Mouse (Mus musculus) MEL (cell line): ENCODE measurements around the gene Kctd11. TPM values are rescaled to one million over a fixed set of nuclear protein-coding genes. Genes with fewer than 3 reads are reported as not detected.
"Not testable (repeated sequence)": the region's sequence is repeated elsewhere in the genome, so short reads cannot be mapped to it uniquely, and the experiment has no call there.

ENCODE experiments used
- DNase-seq: peaks from one replicate; pipeline ENCODE4 v3.0.0; 2011; ENCODE audit warnings: low read depth, low spot score
- H3K27ac ChIP-seq: 2 replicates; pipeline ENCODE4 v1.5.1; 2012; ENCODE audit warnings: low read depth, mild to moderate bottlenecking, control low read depth, low read length, moderate library complexity; ENCODE audit not compliant: control insufficient read depth
- H3K27me3 ChIP-seq, 2 experiments: fragments of 150-350 bp in 1 of 2; sonication (generic) in 1 of 2; 2 replicates each; pipeline ENCODE4 v1.6.1; 2012; ENCODE audit warnings: low read length in 2 of 2, mild to moderate bottlenecking in 2 of 2, improper control_type of control experiment in 1 of 2, moderate library complexity in 1 of 2; ENCODE audit not compliant: insufficient read depth in 2 of 2, control insufficient read depth in 1 of 2
- H3K36me3 ChIP-seq, 2 experiments: 2 replicates each; pipeline ENCODE4 v1.6.1; 2012 to 2014; ENCODE audit warnings: low read length in 2 of 2, improper control_type of control experiment in 1 of 2, inconsistent platforms in 1 of 2, mild to moderate bottlenecking in 1 of 2; ENCODE audit not compliant: insufficient read depth in 2 of 2, control insufficient read depth in 1 of 2
- H3K4me1 ChIP-seq, 2 experiments: fragments of 150-350 bp in 1 of 2; sonication (generic) in 1 of 2; 2 replicates each; pipeline ENCODE4 v1.6.1; 2012; ENCODE audit warnings: low read length in 2 of 2, improper control_type of control experiment in 1 of 2, mild to moderate bottlenecking in 1 of 2; ENCODE audit not compliant: insufficient read depth in 2 of 2, control insufficient read depth in 1 of 2
- H3K4me3 ChIP-seq, 2 experiments: fragments of 150-350 bp in 1 of 2; sonication (generic) in 1 of 2; 2 replicates each; pipeline ENCODE4 v1.5.1; 2012; ENCODE audit warnings: low read depth in 2 of 2, low read length in 2 of 2, mild to moderate bottlenecking in 2 of 2, moderate library complexity in 2 of 2, control low read depth in 1 of 2, improper control_type of control experiment in 1 of 2; ENCODE audit not compliant: control insufficient read depth in 1 of 2, insufficient read depth in 1 of 2
- H3K79me2 ChIP-seq: 2 replicates; pipeline ENCODE4 v1.6.1; 2012; ENCODE audit warnings: mild to moderate bottlenecking, low read length, moderate library complexity; ENCODE audit not compliant: control insufficient read depth, poor library complexity, insufficient read depth
- H3K9ac ChIP-seq: 2 replicates; pipeline ENCODE4 v1.6.1; 2012; ENCODE audit warnings: low read depth, mild to moderate bottlenecking, control low read depth, low read length, moderate library complexity; ENCODE audit not compliant: control insufficient read depth, poor library complexity, severe bottlenecking
- H3K9me3 ChIP-seq: fragments of 150-350 bp; sonication (generic); replicated peaks from 2 replicates; pipeline ENCODE4 v1.6.1; 2012; ENCODE audit warnings: mild to moderate bottlenecking, low read length, improper control_type of control experiment, moderate library complexity; ENCODE audit not compliant: insufficient read depth
- CHD1 ChIP-seq: IDR thresholded peaks from 2 replicates; pipeline ENCODE4 v1.6.1; 2012; ENCODE audit warnings: low read depth, mild to moderate bottlenecking, inconsistent platforms, low read length, improper control_type of control experiment
- CHD2 ChIP-seq: IDR thresholded peaks from 2 replicates; pipeline ENCODE4 v1.6.1; 2011; ENCODE audit warnings: low read length, improper control_type of control experiment
- E2F4 ChIP-seq: IDR thresholded peaks from 2 replicates; pipeline ENCODE4 v1.6.1; 2011; ENCODE audit warnings: low read depth, low read length, improper control_type of control experiment, borderline replicate concordance
- EP300 ChIP-seq, 2 experiments: IDR thresholded peaks; 2 replicates each; pipeline ENCODE4 v1.6.1; 2011; ENCODE audit warnings: improper control_type of control experiment in 2 of 2, low read length in 2 of 2, low read depth in 1 of 2, mild to moderate bottlenecking in 1 of 2
- ETS1 ChIP-seq: IDR thresholded peaks from 2 replicates; pipeline ENCODE4 v1.6.1; 2012; ENCODE audit warnings: low read depth, mild to moderate bottlenecking, inconsistent platforms, low read length, improper control_type of control experiment, moderate library complexity
- GABPA ChIP-seq: IDR thresholded peaks from 2 replicates; pipeline ENCODE4 v1.6.1; 2012; ENCODE audit warnings: low read depth, mild to moderate bottlenecking, inconsistent platforms, low read length, improper control_type of control experiment, moderate library complexity
- KAT2A ChIP-seq: conservative IDR thresholded peaks from 2 replicates; pipeline ENCODE4 v1.6.1; 2012; ENCODE audit warnings: low read depth, low read length, improper control_type of control experiment, inconsistent platforms
- MAFK ChIP-seq: IDR thresholded peaks from 2 replicates; pipeline ENCODE4 v1.6.1; 2011; ENCODE audit warnings: low read depth, mild to moderate bottlenecking, low read length, improper control_type of control experiment, borderline replicate concordance
- MAX ChIP-seq: IDR thresholded peaks from 2 replicates; pipeline ENCODE4 v1.6.1; 2011; ENCODE audit warnings: low read length, improper control_type of control experiment
- MAZ ChIP-seq: IDR thresholded peaks from 2 replicates; pipeline ENCODE4 v1.6.1; 2012; ENCODE audit warnings: low read depth, mild to moderate bottlenecking, inconsistent platforms, low read length, improper control_type of control experiment
- MEF2A ChIP-seq: IDR thresholded peaks from 2 replicates; pipeline ENCODE4 v1.6.1; 2014; ENCODE audit warnings: low read depth, mild to moderate bottlenecking, inconsistent platforms, low read length, improper control_type of control experiment; ENCODE audit not compliant: poor library complexity, insufficient replicate concordance, severe bottlenecking; ENCODE audit errors: extremely low read depth
- MXI1 ChIP-seq: IDR thresholded peaks from 2 replicates; pipeline ENCODE4 v1.6.1; 2011; ENCODE audit warnings: mild to moderate bottlenecking, low read depth, low read length, improper control_type of control experiment
- MYB ChIP-seq: IDR thresholded peaks from 2 replicates; pipeline ENCODE4 v1.6.1; 2011; ENCODE audit warnings: mild to moderate bottlenecking, low read depth, low read length, improper control_type of control experiment
- NELFE ChIP-seq: IDR thresholded peaks from 2 replicates; pipeline ENCODE4 v1.6.1; 2011; ENCODE audit warnings: low read depth, low read length, improper control_type of control experiment
- NRF1 ChIP-seq: IDR thresholded peaks from 2 replicates; pipeline ENCODE4 v1.6.1; 2014; ENCODE audit warnings: low read depth, mild to moderate bottlenecking, inconsistent platforms, low read length, improper control_type of control experiment, moderate library complexity; ENCODE audit not compliant: poor library complexity, insufficient read depth, severe bottlenecking
- POLR2AphosphoS2 ChIP-seq: IDR thresholded peaks from 2 replicates; pipeline ENCODE4 v1.6.1; 2011; ENCODE audit warnings: low read length, improper control_type of control experiment
- POLR2AphosphoS5 ChIP-seq: IDR thresholded peaks from 2 replicates; pipeline ENCODE4 v1.6.1; 2012; ENCODE audit warnings: low read depth, borderline replicate concordance, mild to moderate bottlenecking, inconsistent platforms, low read length, moderate library complexity, mixed read lengths
- RAD21 ChIP-seq: IDR thresholded peaks from 2 replicates; pipeline ENCODE4 v1.6.1; 2011; ENCODE audit warnings: mild to moderate bottlenecking, low read depth, low read length, improper control_type of control experiment
- RCOR1 ChIP-seq: IDR thresholded peaks from 2 replicates; pipeline ENCODE4 v1.6.1; 2012; ENCODE audit warnings: low read depth, mild to moderate bottlenecking, inconsistent platforms, low read length, improper control_type of control experiment
- SIN3A ChIP-seq: IDR thresholded peaks from 2 replicates; pipeline ENCODE4 v1.6.1; 2012; ENCODE audit warnings: low read length, improper control_type of control experiment, inconsistent platforms
- SMC3 ChIP-seq: IDR thresholded peaks from 2 replicates; pipeline ENCODE4 v1.6.1; 2011; ENCODE audit warnings: low read depth, low read length, improper control_type of control experiment
- TAL1 ChIP-seq: IDR thresholded peaks from 2 replicates; pipeline ENCODE4 v1.6.1; 2012; ENCODE audit warnings: mild to moderate bottlenecking, inconsistent platforms, low read length, moderate library complexity, mixed read lengths
- TCF12 ChIP-seq: IDR thresholded peaks from 2 replicates; pipeline ENCODE4 v1.6.1; 2014; ENCODE audit warnings: low read depth, mild to moderate bottlenecking, inconsistent platforms, low read length, improper control_type of control experiment, moderate library complexity
- USF1 ChIP-seq: IDR thresholded peaks from 2 replicates; pipeline ENCODE4 v1.6.1; 2014; ENCODE audit warnings: low read depth, mild to moderate bottlenecking, inconsistent platforms, low read length, improper control_type of control experiment, moderate library complexity
- USF2 ChIP-seq, 2 experiments: IDR thresholded peaks; 2 replicates each; pipeline ENCODE4 v1.6.1; 2011 to 2012; ENCODE audit warnings: improper control_type of control experiment in 2 of 2, low read length in 2 of 2, borderline replicate concordance in 1 of 2, inconsistent platforms in 1 of 2, low read depth in 1 of 2, mild to moderate bottlenecking in 1 of 2; ENCODE audit not compliant: insufficient read depth in 1 of 2
- ZC3H11A ChIP-seq: IDR thresholded peaks from 2 replicates; pipeline ENCODE4 v1.6.1; 2012; ENCODE audit warnings: low read depth, mild to moderate bottlenecking, inconsistent platforms, low read length, improper control_type of control experiment
- ZKSCAN1 ChIP-seq: IDR thresholded peaks from 2 replicates; pipeline ENCODE4 v1.6.1; 2012; ENCODE audit warnings: low read depth, mild to moderate bottlenecking, inconsistent platforms, low read length, improper control_type of control experiment, moderate library complexity
- polyA plus RNA-seq, 2 experiments: library from polyadenylated mRNA; stranded (reverse) in 1 of 2; unstranded in 1 of 2; fragments of >175 nt in 1 of 2; fragments of >200 nt in 1 of 2; gene quantifications; 2 replicates each; pipeline versions ENCODE4 v1.2.1 to v1.2.4; 2012; ENCODE audit warnings: low replicate concordance in 2 of 2, low read depth in 1 of 2; ENCODE audit not compliant: insufficient read length in 2 of 2, insufficient read depth in 1 of 2, missing spikeins in 1 of 2
- total RNA-seq: library from RNA; depleted of rRNA; stranded (reverse); fragments of 300-350 nt; gene quantifications from 2 replicates; pipeline ENCODE4 v1.2.3, GENCODE M21; 2012

The Kctd11 gene
- total and polyA plus RNA-seq, 3 experiments, result 0.19 to 0.49 TPM; not detected in 1

GRCm38 (mm10) chr11:69916652-69917378 is 35.6 kb upstream of the Kctd11 start:
- DNase-seq, result peak; percentile 46
- H3K4me1 ChIP-seq, result peaks cover 4 to 53% of the 10 kb centered on the region in 2 experiments
- H3K4me3 ChIP-seq, H3K9me3 ChIP-seq, H3K27me3 ChIP-seq: not testable (repeated sequence)
- H3K27ac ChIP-seq, result peak overlapping the region; percentile 74
- peaks cover 22 to 51% of the 10 kb centered on the region in 2 experiments for H3K36me3 ChIP-seq
- H3K79me2 ChIP-seq, result peaks cover 61% of the 10 kb centered on the region
- H3K9ac ChIP-seq, result peak overlapping the region; percentile 19
- 0 out of 2 replicates have a peak, but pooled peaks have one; percentile 5 for TF ChIP-seq SMC3
- TF ChIP-seq CHD1, result peak; percentile 93

- peaks cover 22 to 51% of the 10 kb centered on the region in 2 experiments for H3K36me3 ChIP-seq
- H3K27ac ChIP-seq, result peak overlapping the region; percentile 74
- peaks cover 58% of the 10 kb centered on the region for H3K79me2 ChIP-seq
- no peaks in the 10 kb centered on the region for H3K9me3 ChIP-seq
- peaks cover 4 to 53% of the 10 kb centered on the region in 2 experiments for H3K4me1 ChIP-seq
- peak overlapping the region in 1 of 2 experiments; percentile 23; a peak in 3 of 4 replicates for H3K4me3 ChIP-seq
- H3K27me3 ChIP-seq, result no peaks in the 10 kb centered on the region
- DNase-seq, result peak; percentile 92
- peak overlapping the region; percentile 77 for H3K9ac ChIP-seq
- TF ChIP-seq NELFE (peak; percentile 19; the same call in 1 of the 2 replicates), USF1 (no peak), MYB (peak; percentile 70; the same call in 1 of the 2 replicates), MAFK (peak; percentile 83; the same call in 1 of the 2 replicates), MXI1 (peak; percentile 71), TAL1 (peak; percentile 97), GABPA (no peak), NRF1 (no peak; the same call in 1 of the 2 replicates), RCOR1 (peak; percentile 88), ETS1 (peak; percentile 89), MAX (no peak), KAT2A (no peak), ZC3H11A (no peak), ZKSCAN1 (no peak), MEF2A (no peak; the same call in 1 of the 2 replicates), EP300 (IDR thresholded peaks at IDR 0.05; ENCODE audit: low read depth in 1 of 2, low read length in 2 of 2) (peak; percentile 95 to 96), RAD21 (no peak), TCF12 (peak; percentile 99), CHD2 (peak; percentile 67), MAZ (peak; percentile 97), E2F4 (no peak), POLR2AphosphoS2 (peak; percentile 98), SIN3A (peak; percentile 87), USF2 (IDR thresholded peaks at IDR 0.05; ENCODE audit: borderline replicate concordance in 1 of 2, insufficient read depth in 1 of 2, low read depth in 1 of 2, low read length in 2 of 2) (no peak), POLR2AphosphoS5 (no peak; the same call in 1 of the 2 replicates)
These were observed 34.7 kb upstream of the Kctd11 start for GRCm38 (mm10) chr11:69915667-69916627.
